Mouse (Mus musculus) testis, adult 2 months (tissue): Measurements from ENCODE around the gene Zfp871. TPM values are rescaled to one million over a fixed set of nuclear protein-coding genes. Genes with fewer than 3 reads are reported as not detected.
A peak's percentile ranks its signal among the peaks of the same experiment; 100 is the strongest.

Source experiments
- H3K27ac ChIP-seq: fragments of 200-500 bp; 2 replicates; pipeline ENCODE4 v1.5.1; 2012; ENCODE audit warnings: low read depth, low read length; ENCODE audit not compliant: control insufficient read depth, insufficient read depth
- H3K27me3 ChIP-seq: fragments of 200-500 bp; 2 replicates; pipeline ENCODE4 v1.6.1; 2012; ENCODE audit warnings: mild to moderate bottlenecking, low read length, moderate library complexity; ENCODE audit not compliant: control insufficient read depth, insufficient read depth
- H3K36me3 ChIP-seq: fragments of 200-500 bp; 2 replicates; pipeline ENCODE4 v1.6.1; 2012; ENCODE audit warnings: mild to moderate bottlenecking, low read length; ENCODE audit not compliant: control insufficient read depth, insufficient read depth
- H3K4me1 ChIP-seq: fragments of 200-500 bp; 2 replicates; pipeline ENCODE4 v1.6.1; 2012; ENCODE audit warnings: low read length; ENCODE audit not compliant: control insufficient read depth, insufficient read depth
- H3K4me3 ChIP-seq: fragments of 200-500 bp; 2 replicates; pipeline ENCODE4 v1.5.1; 2012; ENCODE audit warnings: low read depth, mild to moderate bottlenecking, low read length, moderate library complexity, mixed read lengths; ENCODE audit not compliant: control insufficient read depth
- CTCF ChIP-seq: fragments of 200-500 bp; IDR thresholded peaks from 2 replicates; pipeline ENCODE4 v1.5.1; 2012; ENCODE audit warnings: low read depth, mild to moderate bottlenecking, inconsistent platforms, low read length, moderate library complexity; ENCODE audit not compliant: control insufficient read depth, insufficient read depth, insufficient replicate concordance
- POLR2A ChIP-seq: fragments of 200-500 bp; IDR thresholded peaks from 2 replicates; pipeline ENCODE4 v1.6.1; 2012; ENCODE audit warnings: low read depth, mild to moderate bottlenecking, inconsistent platforms, low read length, moderate library complexity; ENCODE audit not compliant: control insufficient read depth
- polyA plus RNA-seq: library from polyadenylated mRNA; depleted of rRNA; stranded (reverse); fragments of >200 nt; gene quantifications from 2 replicates; pipeline ENCODE4 v1.2.3, GENCODE M21; 2012; rRNA removed

Zfp871 gene
- 1.5 and 2.0 TPM in 2 replicates for polyA plus RNA-seq

GRCm38 (mm10) chr17:32788094-32788559, at the start of gene Zfp871:
Zfp871 (minus strand) TSS chr17:32788287.
- Histone ChIP-seq H3K36me3 (no peaks in the 10 kb centered on the region), H3K27me3 (no peaks in the 10 kb centered on the region), H3K4me3 (peak within 1 kb of the TSS; percentile 85), H3K27ac (peak within 1 kb of the TSS; percentile 84), H3K4me1 (peaks cover 6% of the 10 kb centered on the region)
- TF ChIP-seq POLR2A (peak; percentile 42; the same call in 1 of the 2 replicates), CTCF (no peak)

DNA sequence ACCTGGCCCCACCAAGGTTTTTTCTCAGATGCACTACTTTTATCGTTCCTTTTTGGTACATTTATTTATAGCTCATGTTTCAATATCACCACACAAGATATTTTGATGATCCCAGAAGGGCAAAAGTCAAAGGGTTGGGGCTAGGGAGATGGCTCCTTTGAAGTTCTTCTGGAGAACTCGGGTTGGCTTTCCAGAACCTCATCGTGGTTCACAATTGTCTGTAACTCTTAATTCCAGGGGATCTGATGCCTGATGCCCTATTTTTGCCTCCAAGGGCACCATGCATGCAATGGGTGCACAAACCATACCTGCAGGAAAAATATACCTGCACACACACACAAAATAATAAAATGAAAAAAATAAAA, 42.3 kb upstream of the Zfp871 start:
- no peak overlapping the region for H3K27ac ChIP-seq
- TF ChIP-seq POLR2A = no peak
- H3K36me3 ChIP-seq = no peaks in the 10 kb centered on the region
- no peaks in the 10 kb centered on the region for H3K27me3 ChIP-seq
- H3K4me1 ChIP-seq = peaks cover 7% of the 10 kb centered on the region
- no peak overlapping the region for H3K4me3 ChIP-seq

- H3K27me3 ChIP-seq = no peaks in the 10 kb centered on the region
- TF ChIP-seq POLR2A (0 out of 2 replicates have a peak, but pooled peaks have one; percentile 25), CTCF (no peak)
- H3K4me1 ChIP-seq = peaks cover 7% of the 10 kb centered on the region
- peak within 1 kb of the TSS; percentile 45; the same call in 1 of the 2 replicates for H3K27ac ChIP-seq
- H3K4me3 ChIP-seq = peak within 1 kb of the TSS; percentile 91
- no peaks in the 10 kb centered on the region for H3K36me3 ChIP-seq
Measured at GRCm38 (mm10) chr17:32829540-32830417, 41.7 kb upstream of the Zfp871 start, which contains the start of gene Zfp799. Zfp799 (minus strand) TSS chr17:32830261.

DNA sequence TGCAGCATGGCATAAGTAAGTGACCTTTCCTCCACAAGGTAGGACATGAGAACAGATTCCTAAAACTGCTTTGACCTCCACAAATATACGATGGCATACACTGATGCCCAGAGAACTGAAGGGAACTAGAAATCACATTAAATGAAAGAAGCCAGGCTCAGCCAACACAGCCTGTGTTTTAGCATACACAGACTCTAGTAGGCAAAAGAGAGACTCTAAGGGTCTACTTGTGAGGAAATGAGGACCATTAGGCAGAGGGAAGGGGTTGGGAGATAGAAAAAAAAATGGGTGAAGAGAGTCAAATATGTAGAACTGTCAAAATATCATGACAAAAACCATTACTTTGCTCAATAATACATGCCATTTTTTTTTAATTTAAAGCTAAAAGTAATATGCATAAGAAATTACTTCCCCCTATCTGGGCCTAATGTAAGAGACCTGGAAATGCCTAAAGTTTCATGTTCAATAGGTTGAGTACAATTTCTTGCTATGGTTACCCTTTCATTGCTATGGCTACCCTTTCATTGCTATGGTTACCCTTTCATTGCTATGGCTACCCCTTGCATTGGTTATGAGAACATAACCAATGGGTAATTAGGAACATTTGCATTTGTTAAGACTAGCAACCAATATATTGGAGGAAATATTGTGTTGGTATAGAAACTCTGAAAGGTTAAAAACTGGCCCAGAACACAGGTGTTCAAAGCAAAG, 28.1 kb upstream of the Zfp871 start:
- no peaks in the 10 kb centered on the region for H3K4me1 ChIP-seq
- no peak overlapping the region for H3K27ac ChIP-seq
- H3K4me3 ChIP-seq = no peak overlapping the region
- H3K36me3 ChIP-seq = no peaks in the 10 kb centered on the region
- TF ChIP-seq CTCF (no peak), POLR2A (no peak)
- H3K27me3 ChIP-seq = no peaks in the 10 kb centered on the region

GRCm38 (mm10) chr17:32814136-32814535, 26.0 kb upstream of the Zfp871 start:
- H3K4me1 ChIP-seq = peaks cover 3% of the 10 kb centered on the region
- H3K4me3 ChIP-seq = no peak overlapping the region
- TF ChIP-seq CTCF = no peak
- no peak for TF ChIP-seq POLR2A
- H3K36me3 ChIP-seq = no peaks in the 10 kb centered on the region
- no peaks in the 10 kb centered on the region for H3K27me3 ChIP-seq
- no peak overlapping the region for H3K27ac ChIP-seq

- Histone ChIP-seq H3K27ac (no peak overlapping the region), H3K27me3 (no peaks in the 10 kb centered on the region), H3K36me3 (no peaks in the 10 kb centered on the region), H3K4me3 (no peak overlapping the region), H3K4me1 (peaks cover 5% of the 10 kb centered on the region)
- TF ChIP-seq CTCF (no peak), POLR2A (no peak)
Measured at GRCm38 (mm10) chr17:32810648-32811047, 22.6 kb upstream of the Zfp871 start.
